Mouse (Mus musculus): ENCODE data around the gene Gm8212. TPM values are rescaled to one million over a fixed set of nuclear protein-coding genes. Genes with fewer than 3 reads are reported as not detected.

Gene Gm8212
- polyA plus RNA-seq (2014; fragmentation: Illumina TruSeq; extraction: RNeasy Lipid Tissue Mini Kit (QIAGEN cat#74804); ENCODE audit: low read depth, low replicate concordance), result not detected

GRCm38 (mm10) chr14:44197361-44197760 is at the start of gene Gm8212:
Gene Gm8212, plus strand, starts transcription at chr14:44197661.

GRCm38 (mm10) chr14:44213154-44213553 is 15.7 kb downstream of the Gm8212 start, which contains the start of gene 4930503E14Rik:
Gene 4930503E14Rik, minus strand, starts transcription at chr14:44213254.

Other genes with a start within 250 kb of the Gm8212 start
- gene Ang5, start 240.6 kb upstream of the Gm8212 start, polyA plus RNA-seq (2014; fragmentation: Illumina TruSeq; extraction: RNeasy Lipid Tissue Mini Kit (QIAGEN cat#74804); ENCODE audit: low read depth, low replicate concordance), result not detected
- not detected for gene Ang6, start 195.4 kb upstream of the Gm8212 start, polyA plus RNA-seq (2014; fragmentation: Illumina TruSeq; extraction: RNeasy Lipid Tissue Mini Kit (QIAGEN cat#74804); ENCODE audit: low read depth, low replicate concordance)
- gene Ear2, start 95.0 kb upstream of the Gm8212 start, polyA plus RNA-seq (2014; fragmentation: Illumina TruSeq; extraction: RNeasy Lipid Tissue Mini Kit (QIAGEN cat#74804); ENCODE audit: low read depth, low replicate concordance), result 36.8 TPM
- not detected for gene Gm3327, start 73.8 kb upstream of the Gm8212 start, polyA plus RNA-seq (2014; fragmentation: Illumina TruSeq; extraction: RNeasy Lipid Tissue Mini Kit (QIAGEN cat#74804); ENCODE audit: low read depth, low replicate concordance)
- not detected for gene 4930503E14Rik, start 15.6 kb downstream of the Gm8212 start, polyA plus RNA-seq (2014; fragmentation: Illumina TruSeq; extraction: RNeasy Lipid Tissue Mini Kit (QIAGEN cat#74804); ENCODE audit: low read depth, low replicate concordance)
- not detected for gene Gm8220, start 87.9 kb downstream of the Gm8212 start, polyA plus RNA-seq (2014; fragmentation: Illumina TruSeq; extraction: RNeasy Lipid Tissue Mini Kit (QIAGEN cat#74804); ENCODE audit: low read depth, low replicate concordance)
- not detected for gene Gm5930, start 140.9 kb downstream of the Gm8212 start, polyA plus RNA-seq (2014; fragmentation: Illumina TruSeq; extraction: RNeasy Lipid Tissue Mini Kit (QIAGEN cat#74804); ENCODE audit: low read depth, low replicate concordance)
- gene Gm8229, start 167.7 kb downstream of the Gm8212 start, polyA plus RNA-seq (2014; fragmentation: Illumina TruSeq; extraction: RNeasy Lipid Tissue Mini Kit (QIAGEN cat#74804); ENCODE audit: low read depth, low replicate concordance), result not detected
- not detected for gene Gm3371, start 213.0 kb downstream of the Gm8212 start, polyA plus RNA-seq (2014; fragmentation: Illumina TruSeq; extraction: RNeasy Lipid Tissue Mini Kit (QIAGEN cat#74804); ENCODE audit: low read depth, low replicate concordance)
- not detected for gene Gm8232, start 236.0 kb downstream of the Gm8212 start, polyA plus RNA-seq (2014; fragmentation: Illumina TruSeq; extraction: RNeasy Lipid Tissue Mini Kit (QIAGEN cat#74804); ENCODE audit: low read depth, low replicate concordance)